Mouse (Mus musculus) mammary gland, adult 2 months (tissue): ENCODE results near the gene Pak2. TPM values are rescaled to one million over a fixed set of nuclear protein-coding genes. Genes with fewer than 3 reads are reported as not detected.

ENCODE experiments used
- polyA plus RNA-seq: library from polyadenylated mRNA; depleted of rRNA; stranded (reverse); fragments of >200 nt; gene quantifications from 2 replicates; pipeline ENCODE4 v1.2.3, GENCODE M21; 2012; ENCODE audit warnings: low replicate concordance; rRNA removed

Pak2 gene
- 19.2 and 21.9 TPM in 2 replicates for polyA plus RNA-seq

GRCm38 (mm10) chr16:32078991-32079511, at the start of gene Pak2:
Pak2 (minus strand) TSS chr16:32079342.

GRCm38 (mm10) chr16:32099638-32100150, 20.6 kb upstream of the Pak2 start, which contains the start of the genes Pigx and Cep19:
Pigx (minus strand) TSS chr16:32099740.
Cep19 (plus strand) TSS chr16:32099800.

GRCm38 (mm10) chr16:32002509-32003477, 76.3 kb downstream of the Pak2 start, which contains the start of gene Senp5:
Senp5 (minus strand) TSS chr16:32003287.

Other genes with a start within 250 kb of the Pak2 start
- 0.83 and 1.0 TPM in 2 replicates for gene Meltf, start 200.5 kb downstream of the Pak2 start, polyA plus RNA-seq
- gene Pigz, start 145.5 kb downstream of the Pak2 start, polyA plus RNA-seq: 7.8 and 8.8 TPM in 2 replicates
- 71.1 and 134 TPM in 2 replicates for gene 0610012G03Rik, start 130.8 kb downstream of the Pak2 start, polyA plus RNA-seq
- gene Ncbp2, start 130.8 kb downstream of the Pak2 start, polyA plus RNA-seq: 3.0 and 8.5 TPM in 2 replicates
- gene Senp5, start 76.1 kb downstream of the Pak2 start, polyA plus RNA-seq: 2.8 and 6.8 TPM in 2 replicates
- gene Pigx, start 20.4 kb upstream of the Pak2 start, polyA plus RNA-seq: 29.2 and 39.3 TPM in 2 replicates
- gene Cep19, start 20.5 kb upstream of the Pak2 start, polyA plus RNA-seq: 10.3 and 11.5 TPM in 2 replicates
- gene Nrros, start 86.3 kb upstream of the Pak2 start, polyA plus RNA-seq: 78.3 and 94.4 TPM in 2 replicates
- gene Bex6, start 100.5 kb upstream of the Pak2 start, polyA plus RNA-seq: 0.13 and 0.56 TPM in 2 replicates
- 5.3 and 6.6 TPM in 2 replicates for gene Fbxo45, start 167.8 kb upstream of the Pak2 start, polyA plus RNA-seq
- gene Wdr53, start 167.9 kb upstream of the Pak2 start, polyA plus RNA-seq: 2.0 and 4.7 TPM in 2 replicates
- 9.6 TPM in 1 of 2 replicates, not detected in the other for gene Smco1, start 192.1 kb upstream of the Pak2 start, polyA plus RNA-seq
- gene Rnf168, start 198.1 kb upstream of the Pak2 start, polyA plus RNA-seq: 6.2 and 7.4 TPM in 2 replicates